Mouse (Mus musculus) kidney, embryonic 14.5 days (tissue): ENCODE data around the gene Fhl2. TPM values are rescaled to one million over a fixed set of nuclear protein-coding genes. Genes with fewer than 3 reads are reported as not detected.

ENCODE experiments used
- ATAC-seq: fragments of 200-750 bp; cut with Nextera tagmentation; 2 replicates; pipeline ENCODE4 v1.8.0; 2017; ENCODE audit warnings: moderate number of reproducible peaks, mild to moderate bottlenecking, moderate TSS enrichment, moderate library complexity; ENCODE audit not compliant: low FRiP score, low TSS enrichment
- H3K27ac ChIP-seq: fragments of 300-500 bp; sonication (generic); 2 replicates; pipeline ENCODE4 v1.5.1; 2014; ENCODE audit warnings: low read depth, mild to moderate bottlenecking, low read length, moderate library complexity, mixed read lengths
- H3K27me3 ChIP-seq: fragments of 300-500 bp; sonication (generic); 2 replicates; pipeline ENCODE4 v1.6.1; 2014; ENCODE audit warnings: mild to moderate bottlenecking, low read length; ENCODE audit not compliant: control insufficient read depth, insufficient read depth
- H3K36me3 ChIP-seq: fragments of 300-500 bp; sonication (generic); 2 replicates; pipeline ENCODE4 v1.6.1; 2014; ENCODE audit warnings: low read length, mixed read lengths; ENCODE audit not compliant: control insufficient read depth, insufficient read depth
- H3K4me1 ChIP-seq: fragments of 300-500 bp; sonication (generic); 2 replicates; pipeline ENCODE4 v1.6.1; 2014; ENCODE audit warnings: low read length, mixed read lengths; ENCODE audit not compliant: control insufficient read depth, insufficient read depth
- H3K4me2 ChIP-seq: fragments of 300-500 bp; sonication (generic); replicated peaks from 2 replicates; pipeline ENCODE4 v1.6.1; 2014; ENCODE audit warnings: low read depth, mild to moderate bottlenecking, low read length
- H3K4me3 ChIP-seq: fragments of 300-500 bp; sonication (generic); 2 replicates; pipeline ENCODE4 v1.5.1; 2014; ENCODE audit warnings: mild to moderate bottlenecking, low read length
- H3K9ac ChIP-seq: fragments of 300-500 bp; sonication (generic); 2 replicates; pipeline ENCODE4 v1.6.1; 2014; ENCODE audit warnings: low read depth, mild to moderate bottlenecking, low read length, moderate library complexity
- H3K9me3 ChIP-seq: fragments of 300-500 bp; sonication (generic); 2 replicates; pipeline ENCODE4 v1.6.1; 2016; ENCODE audit warnings: low read length; ENCODE audit not compliant: control insufficient read depth
- WGBS: fragments of 180-500 bp; shearing (Covaris S2); extraction: QIAGEN DNeasy Blood & Tissue Kit; methylation state at CpG from one replicate; pipeline ENCODE4 v1.1.7; 2014; 5-methylcytosine and 5-hydroxymethylcytosine counted together
- polyA plus RNA-seq: library from polyadenylated mRNA; unstranded; fragments of >200 nt; fragmentation: Nextera tagmentation; extraction: Ambion mirVana; gene quantifications from 2 replicates; pipeline ENCODE4 v1.2.1, GENCODE M21; 2014

Gene Fhl2
- polyA plus RNA-seq, 1 experiment from 2014 or later = 87.6 TPM

GRCm38 (mm10) chr1:43092056-43093015 lies 104.4 kb downstream of the Fhl2 start:
- H3K27me3 ChIP-seq = no peaks in the 10 kb centered on the region
- peak overlapping the region; percentile 59 for H3K27ac ChIP-seq
- H3K9me3 ChIP-seq = no peaks in the 10 kb centered on the region
- peak; percentile 88 for ATAC-seq
- peak overlapping the region; percentile 89 for H3K4me2 ChIP-seq
- WGBS = under 1% methylated on average over 98 of the region's 102 CpGs
- H3K36me3 ChIP-seq = peaks cover 5% of the 10 kb centered on the region; the same call in 1 of the 2 replicates
- H3K4me3 ChIP-seq = peak overlapping the region; percentile 76
- H3K4me1 ChIP-seq = peaks cover 4% of the 10 kb centered on the region; the same call in 1 of the 2 replicates
- peak overlapping the region; percentile 87 for H3K9ac ChIP-seq

GRCm38 (mm10) chr1:43091306-43092055 lies 105.3 kb downstream of the Fhl2 start:
- ATAC-seq = peak; percentile 22
- Histone ChIP-seq H3K27me3 (no peaks in the 10 kb centered on the region), H3K36me3 (peaks cover 5% of the 10 kb centered on the region; the same call in 1 of the 2 replicates), H3K9me3 (no peaks in the 10 kb centered on the region), H3K4me3 (peak overlapping the region; percentile 76), H3K27ac (no peak overlapping the region; the same call in 1 of the 2 replicates), H3K4me2 (peak overlapping the region; percentile 89), H3K9ac (peak overlapping the region; percentile 87), H3K4me1 (peaks cover 4% of the 10 kb centered on the region; the same call in 1 of the 2 replicates)
- 35% methylated on average over 13 of the region's 13 CpGs for WGBS

GRCm38 (mm10) chr1:43090418-43090817 lies 106.4 kb downstream of the Fhl2 start:
- Histone ChIP-seq H3K9ac (no peak overlapping the region), H3K4me1 (peaks cover 4% of the 10 kb centered on the region; the same call in 1 of the 2 replicates), H3K4me3 (no peak overlapping the region), H3K9me3 (no peaks in the 10 kb centered on the region), H3K27me3 (no peaks in the 10 kb centered on the region), H3K27ac (no peak overlapping the region), H3K4me2 (no peak overlapping the region), H3K36me3 (peaks cover 5% of the 10 kb centered on the region; the same call in 1 of the 2 replicates)
- no peak for ATAC-seq
- WGBS = 100% methylated on average over 1 of the region's 1 CpGs

GRCm38 (mm10) chr1:43082946-43083345 lies 113.8 kb downstream of the Fhl2 start:
- Histone ChIP-seq H3K36me3 (no peaks in the 10 kb centered on the region), H3K9me3 (no peaks in the 10 kb centered on the region), H3K4me2 (no peak overlapping the region), H3K27me3 (no peaks in the 10 kb centered on the region), H3K9ac (no peak overlapping the region), H3K4me1 (no peaks in the 10 kb centered on the region), H3K4me3 (no peak overlapping the region), H3K27ac (no peak overlapping the region)
- ATAC-seq = no peak
- 87% methylated on average over 5 of the region's 5 CpGs for WGBS

- no peak for ATAC-seq
Measured at GRCm38 (mm10) chr1:43078124-43078523, 118.7 kb downstream of the Fhl2 start.

GRCm38 (mm10) chr1:43074791-43075190 lies 122.0 kb downstream of the Fhl2 start:
- peaks cover 5% of the 10 kb centered on the region for H3K36me3 ChIP-seq
- ATAC-seq = no peak
- H3K4me3 ChIP-seq = no peak overlapping the region
- H3K9ac ChIP-seq = no peak overlapping the region
- no peaks in the 10 kb centered on the region for H3K4me1 ChIP-seq
- H3K27ac ChIP-seq = no peak overlapping the region
- H3K4me2 ChIP-seq = no peak overlapping the region
- WGBS = 88% methylated on average over 2 of the region's 2 CpGs
- H3K9me3 ChIP-seq = no peaks in the 10 kb centered on the region
- H3K27me3 ChIP-seq = no peaks in the 10 kb centered on the region

More at GRCm38 (mm10) chr1:43078124-43078523, 118.7 kb downstream of the Fhl2 start:
- no peak overlapping the region for H3K4me2 ChIP-seq
- H3K4me3 ChIP-seq = no peak overlapping the region
- no peak overlapping the region for H3K27ac ChIP-seq
- peaks cover 5% of the 10 kb centered on the region for H3K36me3 ChIP-seq
- H3K9ac ChIP-seq = no peak overlapping the region
- H3K4me1 ChIP-seq = no peaks in the 10 kb centered on the region
- H3K9me3 ChIP-seq = no peaks in the 10 kb centered on the region
- 81% methylated on average over 2 of the region's 2 CpGs for WGBS
- H3K27me3 ChIP-seq = no peaks in the 10 kb centered on the region

Other genes starting within 250 kb of the Fhl2 start
- 18.3 and 20.0 TPM in 2 replicates for gene Gpr45, start 244.1 kb downstream of the Fhl2 start, polyA plus RNA-seq
- 6.7 and 13.6 TPM in 2 replicates for gene Tgfbrap1, start 98.3 kb downstream of the Fhl2 start, polyA plus RNA-seq
- 21.0 and 34.1 TPM in 2 replicates for gene AI597479, start 98.3 kb downstream of the Fhl2 start, polyA plus RNA-seq
- 43.6 and 54.0 TPM in 2 replicates for gene Nck2, start 247.6 kb upstream of the Fhl2 start, polyA plus RNA-seq